Mouse (Mus musculus) testis, postnatal 14 days (tissue): ENCODE results near the gene Azin2.

Source experiments
- DNase-seq: peaks from one replicate; pipeline ENCODE4 v3.0.0; 2021; ENCODE audit warnings: low spot score

Gene Azin2

GRCm38 (mm10) chr4:128942346-128942745, 19.9 kb downstream of the Azin2 start:
- no peak for DNase-seq

GRCm38 (mm10) chr4:128935595-128935994, 26.6 kb downstream of the Azin2 start:
- no peak for DNase-seq

GRCm38 (mm10) chr4:128932783-128933182, 29.5 kb downstream of the Azin2 start:
- no peak for DNase-seq

GRCm38 (mm10) chr4:128924841-128925606, 37.2 kb downstream of the Azin2 start:
- peak; percentile 86 for DNase-seq

- no peak for DNase-seq
Measured at GRCm38 (mm10) chr4:128923603-128924002, 38.6 kb downstream of the Azin2 start.

GRCm38 (mm10) chr4:128919106-128919505, 43.1 kb downstream of the Azin2 start:
- no peak for DNase-seq

- DNase-seq = no peak
Measured at GRCm38 (mm10) chr4:128918187-128918586, 44.1 kb downstream of the Azin2 start.

GRCm38 (mm10) chr4:128917756-128918155, 44.5 kb downstream of the Azin2 start:
- no peak for DNase-seq

- no peak for DNase-seq
Measured at GRCm38 (mm10) chr4:128917119-128917518, 45.1 kb downstream of the Azin2 start.

- DNase-seq = no peak
Measured at GRCm38 (mm10) chr4:128913794-128914193, 48.4 kb downstream of the Azin2 start.

GRCm38 (mm10) chr4:128912085-128912484, 50.2 kb downstream of the Azin2 start:
- DNase-seq = no peak

- DNase-seq = no peak
Measured at GRCm38 (mm10) chr4:128910276-128911063, 51.8 kb downstream of the Azin2 start.

GRCm38 (mm10) chr4:128909378-128909831, 52.8 kb downstream of the Azin2 start:
- no peak for DNase-seq

- DNase-seq = no peak
Measured at GRCm38 (mm10) chr4:128908586-128909377, 53.5 kb downstream of the Azin2 start.

GRCm38 (mm10) chr4:128907238-128907968, 54.8 kb downstream of the Azin2 start:
- no peak for DNase-seq

GRCm38 (mm10) chr4:128906757-128907156, 55.5 kb downstream of the Azin2 start:
- no peak for DNase-seq

GRCm38 (mm10) chr4:128905251-128905650, 57.0 kb downstream of the Azin2 start:
- no peak for DNase-seq

- DNase-seq = peak; percentile 79
Measured at GRCm38 (mm10) chr4:128904035-128904800, 58.0 kb downstream of the Azin2 start.

- DNase-seq = no peak
Measured at GRCm38 (mm10) chr4:128902390-128902789, 59.9 kb downstream of the Azin2 start.

GRCm38 (mm10) chr4:128900484-128900883, 61.8 kb downstream of the Azin2 start:
- DNase-seq = no peak

GRCm38 (mm10) chr4:128899332-128899731, 62.9 kb downstream of the Azin2 start:
- peak; percentile 72 for DNase-seq
